Mouse (Mus musculus): ENCODE measurements around the gene Vmn1r212. TPM values are rescaled to one million over a fixed set of nuclear protein-coding genes. Genes with fewer than 3 reads are reported as not detected.

Gene Vmn1r212
- polyA plus RNA-seq (2014; fragmentation: Illumina TruSeq; extraction: RNeasy Lipid Tissue Mini Kit (QIAGEN cat#74804); ENCODE audit: low read depth, low replicate concordance): not detected

GRCm38 (mm10) chr13:22884105-22884504 is at the start of gene Vmn1r212:
Gene Vmn1r212, minus strand, starts transcription at chr13:22884205.

DNA sequence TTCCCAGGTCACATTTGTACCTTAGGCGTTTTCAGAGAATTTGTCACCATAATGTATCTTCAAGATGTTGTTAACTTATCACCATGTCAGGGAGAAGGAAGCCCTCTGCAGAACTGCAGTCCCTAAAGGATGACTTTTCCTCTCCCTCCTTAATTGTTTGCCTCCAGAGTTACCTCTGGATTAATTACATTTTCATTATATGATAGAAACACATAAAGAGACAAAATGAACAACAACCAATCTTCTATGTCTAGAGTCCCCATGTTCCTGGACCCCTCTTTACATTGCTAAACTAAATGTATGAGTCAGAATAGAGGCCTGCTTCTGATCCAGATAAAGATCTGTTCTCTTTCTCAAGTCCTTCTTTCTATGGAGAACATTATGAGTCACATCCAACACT is 26.5 kb downstream of the Vmn1r212 start, which contains the start of gene Vmn1r211:
Vmn1r211 (minus strand) TSS at position 101 of the 400 bp plus-strand sequence.

Other genes with a start within 250 kb of the Vmn1r212 start
- gene Vmn1r207-ps, start 154.6 kb downstream of the Vmn1r212 start, polyA plus RNA-seq (2014; fragmentation: Illumina TruSeq; extraction: RNeasy Lipid Tissue Mini Kit (QIAGEN cat#74804); ENCODE audit: low read depth, low replicate concordance): not detected
- gene Vmn1r208, start 106.8 kb downstream of the Vmn1r212 start, polyA plus RNA-seq (2014; fragmentation: Illumina TruSeq; extraction: RNeasy Lipid Tissue Mini Kit (QIAGEN cat#74804); ENCODE audit: low read depth, low replicate concordance): not detected
- not detected for gene Vmn1r209, start 74.5 kb downstream of the Vmn1r212 start, polyA plus RNA-seq (2014; fragmentation: Illumina TruSeq; extraction: RNeasy Lipid Tissue Mini Kit (QIAGEN cat#74804); ENCODE audit: low read depth, low replicate concordance)
- gene Vmn1r210, start 52.9 kb downstream of the Vmn1r212 start, polyA plus RNA-seq (2014; fragmentation: Illumina TruSeq; extraction: RNeasy Lipid Tissue Mini Kit (QIAGEN cat#74804); ENCODE audit: low read depth, low replicate concordance): not detected
- 0.03 TPM for gene Vmn1r211, start 26.6 kb downstream of the Vmn1r212 start, polyA plus RNA-seq (2014; fragmentation: Illumina TruSeq; extraction: RNeasy Lipid Tissue Mini Kit (QIAGEN cat#74804); ENCODE audit: low read depth, low replicate concordance)
- not detected for gene Vmn1r213, start 123.5 kb upstream of the Vmn1r212 start, polyA plus RNA-seq (2014; fragmentation: Illumina TruSeq; extraction: RNeasy Lipid Tissue Mini Kit (QIAGEN cat#74804); ENCODE audit: low read depth, low replicate concordance)
- gene Vmn1r214, start 146.2 kb upstream of the Vmn1r212 start, polyA plus RNA-seq (2014; fragmentation: Illumina TruSeq; extraction: RNeasy Lipid Tissue Mini Kit (QIAGEN cat#74804); ENCODE audit: low read depth, low replicate concordance): not detected
- not detected for gene Vmn1r215, start 183.8 kb upstream of the Vmn1r212 start, polyA plus RNA-seq (2014; fragmentation: Illumina TruSeq; extraction: RNeasy Lipid Tissue Mini Kit (QIAGEN cat#74804); ENCODE audit: low read depth, low replicate concordance)
- gene Vmn1r217, start 234.0 kb upstream of the Vmn1r212 start, polyA plus RNA-seq (2014; fragmentation: Illumina TruSeq; extraction: RNeasy Lipid Tissue Mini Kit (QIAGEN cat#74804); ENCODE audit: low read depth, low replicate concordance): not detected
- gene Vmn1r218, start 248.9 kb upstream of the Vmn1r212 start, polyA plus RNA-seq (2014; fragmentation: Illumina TruSeq; extraction: RNeasy Lipid Tissue Mini Kit (QIAGEN cat#74804); ENCODE audit: low read depth, low replicate concordance): not detected